Mouse (Mus musculus) midbrain, embryonic 13.5 days (tissue): ENCODE measurements around the gene Adam12. TPM values are rescaled to one million over a fixed set of nuclear protein-coding genes. Genes with fewer than 3 reads are reported as not detected.

Source experiments
- ATAC-seq: fragments of 200-750 bp; cut with Nextera tagmentation; 2 replicates; pipeline ENCODE4 v1.8.0; 2017; ENCODE audit warnings: mild to moderate bottlenecking, moderate TSS enrichment, moderate library complexity
- H3K27ac ChIP-seq: fragments of 300-500 bp; sonication (generic); 2 replicates; pipeline ENCODE4 v1.5.1; 2015; ENCODE audit warnings: inconsistent platforms, mild to moderate bottlenecking, moderate library complexity
- H3K27me3 ChIP-seq: fragments of 300-500 bp; sonication (generic); 2 replicates; pipeline ENCODE4 v1.6.1; 2015; ENCODE audit warnings: mild to moderate bottlenecking, inconsistent platforms
- H3K36me3 ChIP-seq: fragments of 300-500 bp; sonication (generic); 2 replicates; pipeline ENCODE4 v1.6.1; 2015; ENCODE audit warnings: mild to moderate bottlenecking, inconsistent platforms
- H3K4me1 ChIP-seq: fragments of 300-500 bp; sonication (generic); replicated peaks from 2 replicates; pipeline ENCODE4 v1.6.1; 2015; ENCODE audit warnings: inconsistent platforms
- H3K4me2 ChIP-seq: fragments of 300-500 bp; sonication (generic); replicated peaks from 2 replicates; pipeline ENCODE4 v1.6.1; 2015; ENCODE audit warnings: moderate library complexity, mild to moderate bottlenecking, inconsistent platforms
- H3K4me3 ChIP-seq: fragments of 300-500 bp; sonication (generic); replicated peaks from 2 replicates; pipeline ENCODE4 v1.5.1; 2015; ENCODE audit warnings: mild to moderate bottlenecking, inconsistent platforms
- H3K9ac ChIP-seq: fragments of 300-500 bp; sonication (generic); replicated peaks from 2 replicates; pipeline ENCODE4 v1.6.1; 2015; ENCODE audit warnings: mild to moderate bottlenecking, inconsistent platforms
- H3K9me3 ChIP-seq: fragments of 300-500 bp; sonication (generic); 2 replicates; pipeline ENCODE4 v1.6.1; 2016; ENCODE audit warnings: mild to moderate bottlenecking, inconsistent platforms
- WGBS: fragments of 180-500 bp; shearing (Covaris S2); methylation state at CpG from one replicate; pipeline ENCODE4 v1.1.7; 2015; 5-methylcytosine and 5-hydroxymethylcytosine counted together
- polyA plus RNA-seq: library from polyadenylated mRNA; unstranded; fragments of >200 nt; fragmentation: Nextera tagmentation; extraction: Ambion mirVana; gene quantifications from 2 replicates; pipeline ENCODE4 v1.2.1, GENCODE M21; 2015

Gene Adam12
- polyA plus RNA-seq, 1 experiment from 2014 or later: 1.8 TPM

- Histone ChIP-seq H3K27me3 (peaks cover 20% of the 10 kb centered on the region), H3K4me1 (peaks cover 20% of the 10 kb centered on the region), H3K4me2 (peak overlapping the region; percentile 96), H3K4me3 (peak overlapping the region; percentile 63), H3K27ac (no peak overlapping the region), H3K9ac (no peak overlapping the region), H3K36me3 (no peaks in the 10 kb centered on the region), H3K9me3 (no peaks in the 10 kb centered on the region)
- WGBS: 31% methylated on average over 16 of the region's 16 CpGs
- no peak for ATAC-seq
These were observed 8.3 kb downstream of the Adam12 start for GRCm38 (mm10) chr7:134223444-134224161.

- ATAC-seq: no peak
- Histone ChIP-seq H3K4me1 (0 out of 2 replicates have a peak, but pooled peaks cover 5% of the 10 kb centered on the region), H3K4me2 (no peak overlapping the region), H3K4me3 (no peak overlapping the region), H3K27me3 (no peaks in the 10 kb centered on the region), H3K9me3 (no peaks in the 10 kb centered on the region), H3K27ac (no peak overlapping the region), H3K36me3 (no peaks in the 10 kb centered on the region), H3K9ac (0 out of 2 replicates have a peak overlapping the region, but pooled peaks have one; percentile 14)
- WGBS: 65% methylated on average over 10 of the region's 10 CpGs
These were observed 24.0 kb downstream of the Adam12 start for GRCm38 (mm10) chr7:134207956-134208355.

GRCm38 (mm10) chr7:134193089-134193488, 38.9 kb downstream of the Adam12 start:
- no peak overlapping the region for H3K9ac ChIP-seq
- no peaks in the 10 kb centered on the region for H3K27me3 ChIP-seq
- 25% methylated on average over 3 of the region's 3 CpGs for WGBS
- no peak overlapping the region for H3K4me2 ChIP-seq
- no peaks in the 10 kb centered on the region for H3K36me3 ChIP-seq
- H3K4me3 ChIP-seq: no peak overlapping the region
- H3K9me3 ChIP-seq: no peaks in the 10 kb centered on the region
- H3K27ac ChIP-seq: no peak overlapping the region
- H3K4me1 ChIP-seq: peaks cover 4% of the 10 kb centered on the region; the same call in 1 of the 2 replicates
- no peak for ATAC-seq

- H3K9ac ChIP-seq: no peak overlapping the region
- H3K27me3 ChIP-seq: no peaks in the 10 kb centered on the region
- no peaks in the 10 kb centered on the region for H3K36me3 ChIP-seq
- no peaks in the 10 kb centered on the region for H3K9me3 ChIP-seq
- no peak for ATAC-seq
- H3K4me2 ChIP-seq: no peak overlapping the region
- H3K4me1 ChIP-seq: peaks cover 4% of the 10 kb centered on the region; the same call in 1 of the 2 replicates
- WGBS: 89% methylated on average over 6 of the region's 6 CpGs
- H3K4me3 ChIP-seq: no peak overlapping the region
- H3K27ac ChIP-seq: no peak overlapping the region
These were observed 41.8 kb downstream of the Adam12 start for GRCm38 (mm10) chr7:134190101-134190500.

- peaks cover 4% of the 10 kb centered on the region; the same call in 1 of the 2 replicates for H3K4me1 ChIP-seq
- no peaks in the 10 kb centered on the region for H3K36me3 ChIP-seq
- H3K4me3 ChIP-seq: no peak overlapping the region
- WGBS: 84% methylated on average over 6 of the region's 6 CpGs
- H3K9ac ChIP-seq: no peak overlapping the region
- H3K27ac ChIP-seq: no peak overlapping the region
- ATAC-seq: no peak
- no peaks in the 10 kb centered on the region for H3K9me3 ChIP-seq
- H3K4me2 ChIP-seq: no peak overlapping the region
- no peaks in the 10 kb centered on the region for H3K27me3 ChIP-seq
These were observed 43.4 kb downstream of the Adam12 start for GRCm38 (mm10) chr7:134188565-134188964.

- Histone ChIP-seq H3K4me2 (no peak overlapping the region), H3K9me3 (no peaks in the 10 kb centered on the region), H3K27ac (no peak overlapping the region), H3K4me1 (peaks cover 4% of the 10 kb centered on the region; the same call in 1 of the 2 replicates), H3K9ac (no peak overlapping the region), H3K4me3 (no peak overlapping the region), H3K36me3 (no peaks in the 10 kb centered on the region), H3K27me3 (no peaks in the 10 kb centered on the region)
- 74% methylated on average over 1 of the region's 1 CpGs for WGBS
- no peak for ATAC-seq
These were observed 44.0 kb downstream of the Adam12 start for GRCm38 (mm10) chr7:134187946-134188345.

GRCm38 (mm10) chr7:134186497-134186896, 45.4 kb downstream of the Adam12 start:
- Histone ChIP-seq H3K36me3 (no peaks in the 10 kb centered on the region), H3K4me1 (peaks cover 4% of the 10 kb centered on the region; the same call in 1 of the 2 replicates), H3K4me3 (no peak overlapping the region), H3K9ac (no peak overlapping the region), H3K4me2 (no peak overlapping the region), H3K9me3 (no peaks in the 10 kb centered on the region), H3K27me3 (no peaks in the 10 kb centered on the region), H3K27ac (no peak overlapping the region)
- ATAC-seq: no peak
- WGBS: 86% methylated on average over 10 of the region's 10 CpGs

GRCm38 (mm10) chr7:134185751-134186150, 46.2 kb downstream of the Adam12 start:
- Histone ChIP-seq H3K4me1 (peaks cover 7% of the 10 kb centered on the region; the same call in 1 of the 2 replicates), H3K9ac (no peak overlapping the region), H3K27me3 (no peaks in the 10 kb centered on the region), H3K4me3 (no peak overlapping the region), H3K9me3 (no peaks in the 10 kb centered on the region), H3K36me3 (no peaks in the 10 kb centered on the region), H3K27ac (no peak overlapping the region), H3K4me2 (no peak overlapping the region)
- 97% methylated on average over 4 of the region's 4 CpGs for WGBS
- ATAC-seq: no peak

GRCm38 (mm10) chr7:134181717-134182116, 50.2 kb downstream of the Adam12 start:
- H3K4me3 ChIP-seq: no peak overlapping the region
- no peak overlapping the region for H3K9ac ChIP-seq
- no peak overlapping the region for H3K27ac ChIP-seq
- H3K4me2 ChIP-seq: no peak overlapping the region
- H3K27me3 ChIP-seq: no peaks in the 10 kb centered on the region
- H3K9me3 ChIP-seq: no peaks in the 10 kb centered on the region
- WGBS: 53% methylated on average over 1 of the region's 1 CpGs
- H3K36me3 ChIP-seq: no peaks in the 10 kb centered on the region
- no peak for ATAC-seq
- H3K4me1 ChIP-seq: 0 out of 2 replicates have a peak, but pooled peaks cover 3% of the 10 kb centered on the region

GRCm38 (mm10) chr7:134181056-134181455, 50.9 kb downstream of the Adam12 start:
- no peak overlapping the region for H3K27ac ChIP-seq
- no peaks in the 10 kb centered on the region for H3K9me3 ChIP-seq
- ATAC-seq: no peak
- WGBS: 62% methylated on average over 1 of the region's 1 CpGs
- no peaks in the 10 kb centered on the region for H3K27me3 ChIP-seq
- H3K9ac ChIP-seq: no peak overlapping the region
- 0 out of 2 replicates have a peak, but pooled peaks cover 3% of the 10 kb centered on the region for H3K4me1 ChIP-seq
- no peaks in the 10 kb centered on the region for H3K36me3 ChIP-seq
- no peak overlapping the region for H3K4me2 ChIP-seq
- H3K4me3 ChIP-seq: no peak overlapping the region

- no peak for ATAC-seq
- H3K9ac ChIP-seq: no peak overlapping the region
- H3K9me3 ChIP-seq: no peaks in the 10 kb centered on the region
- H3K4me1 ChIP-seq: 0 out of 2 replicates have a peak, but pooled peaks cover 3% of the 10 kb centered on the region
- no peak overlapping the region for H3K4me3 ChIP-seq
- WGBS: 82% methylated on average over 2 of the region's 2 CpGs
- no peak overlapping the region for H3K27ac ChIP-seq
- no peaks in the 10 kb centered on the region for H3K36me3 ChIP-seq
- no peaks in the 10 kb centered on the region for H3K27me3 ChIP-seq
- no peak overlapping the region for H3K4me2 ChIP-seq
These were observed 54.9 kb downstream of the Adam12 start for GRCm38 (mm10) chr7:134177051-134177450.

GRCm38 (mm10) chr7:134175201-134175600, 56.7 kb downstream of the Adam12 start:
- 83% methylated on average over 4 of the region's 4 CpGs for WGBS
- ATAC-seq: no peak
- no peak overlapping the region for H3K9ac ChIP-seq

More at GRCm38 (mm10) chr7:134175201-134175600, 56.7 kb downstream of the Adam12 start:
- Histone ChIP-seq H3K4me2 (no peak overlapping the region), H3K36me3 (no peaks in the 10 kb centered on the region), H3K27me3 (no peaks in the 10 kb centered on the region), H3K4me1 (no peaks in the 10 kb centered on the region), H3K4me3 (no peak overlapping the region), H3K9me3 (no peaks in the 10 kb centered on the region), H3K27ac (no peak overlapping the region)
